Mouse (Mus musculus) right cerebral cortex, postnatal 36 days (tissue): ENCODE measurements around the gene Birc5.
A peak's percentile ranks its signal among the peaks of the same experiment; 100 is the strongest.
"Not testable (repeated sequence)": the region's sequence is repeated elsewhere in the genome, so short reads cannot be mapped to it uniquely, and the experiment has no call there.

Experiments
- DNase-seq, 2 experiments: peaks; one replicate each; pipeline ENCODE4 v3.0.0; 2022; ENCODE audit warnings: low spot score in 2 of 2, mixed read lengths in 1 of 2

The Birc5 gene

GRCm38 (mm10) chr11:117826916-117827315 lies 22.1 kb upstream of the Birc5 start:
- DNase-seq = no peak

GRCm38 (mm10) chr11:117827386-117827785 lies 21.7 kb upstream of the Birc5 start:
- DNase-seq = no peak

- DNase-seq = no peak
Observed at GRCm38 (mm10) chr11:117828149-117828887, 20.7 kb upstream of the Birc5 start.

- no peak for DNase-seq
Observed at GRCm38 (mm10) chr11:117828888-117829604, 20.0 kb upstream of the Birc5 start.

GRCm38 (mm10) chr11:117829671-117830215 lies 19.3 kb upstream of the Birc5 start:
- no peak for DNase-seq

- no peak for DNase-seq
Observed at GRCm38 (mm10) chr11:117830401-117830800, 18.6 kb upstream of the Birc5 start.

- DNase-seq = peak in 1 of 2 experiments; percentile 52
Observed at GRCm38 (mm10) chr11:117832086-117832969, 16.7 kb upstream of the Birc5 start.

- not testable (repeated sequence) for DNase-seq
Observed at GRCm38 (mm10) chr11:117833509-117833908, 15.5 kb upstream of the Birc5 start.

GRCm38 (mm10) chr11:117834086-117834485 lies 15.0 kb upstream of the Birc5 start:
- no peak for DNase-seq

- peak; percentile 56 to 66 for DNase-seq
Observed at GRCm38 (mm10) chr11:117836306-117836705, 12.7 kb upstream of the Birc5 start.

- no peak for DNase-seq
Observed at GRCm38 (mm10) chr11:117838572-117838971, 10.5 kb upstream of the Birc5 start.

GRCm38 (mm10) chr11:117839021-117839420 lies 10.0 kb upstream of the Birc5 start:
- no peak for DNase-seq

- no peak for DNase-seq
Observed at GRCm38 (mm10) chr11:117840910-117841309, 8.1 kb upstream of the Birc5 start.

- no peak for DNase-seq
Observed at GRCm38 (mm10) chr11:117843434-117843833, 5.6 kb upstream of the Birc5 start.

GRCm38 (mm10) chr11:117844997-117845396 lies 4.1 kb upstream of the Birc5 start:
- no peak for DNase-seq

- no peak for DNase-seq
Observed at GRCm38 (mm10) chr11:117845651-117846050, 3.4 kb upstream of the Birc5 start.

GRCm38 (mm10) chr11:117846640-117847039 lies 2.4 kb upstream of the Birc5 start:
- no peak for DNase-seq

- DNase-seq = no peak
Observed at GRCm38 (mm10) chr11:117847593-117848215, 1.3 kb upstream of the Birc5 start.

- no peak for DNase-seq
Observed at GRCm38 (mm10) chr11:117848271-117848984, 623 bp upstream of the Birc5 start.

- no peak for DNase-seq
Observed at GRCm38 (mm10) chr11:117852875-117853274, 3.8 kb downstream of the Birc5 start.

GRCm38 (mm10) chr11:117854241-117854640 lies 5.2 kb downstream of the Birc5 start:
- DNase-seq = no peak
